Mouse (Mus musculus) spleen, adult 2 months (tissue): ENCODE measurements at regions not wholly inside any gene's neighbourhood (a gene's known extent, or its start where the extent isn't known, plus 50 kb on each side); places are given as distances from the start of the nearest gene placed in this dataset.

Experiments used
- CTCF ChIP-seq: fragments of 200-500 bp; IDR thresholded peaks from 2 replicates; pipeline ENCODE4 v1.5.1; 2011; ENCODE audit warnings: mild to moderate bottlenecking, inconsistent platforms; ENCODE audit not compliant: insufficient read depth, insufficient read length, insufficient replicate concordance; ENCODE audit errors: extremely low read depth
- POLR2A ChIP-seq: fragments of 200-500 bp; IDR thresholded peaks from 2 replicates; pipeline ENCODE4 v1.6.1; 2011; ENCODE audit warnings: low read depth, low read length, inconsistent platforms

DNA sequence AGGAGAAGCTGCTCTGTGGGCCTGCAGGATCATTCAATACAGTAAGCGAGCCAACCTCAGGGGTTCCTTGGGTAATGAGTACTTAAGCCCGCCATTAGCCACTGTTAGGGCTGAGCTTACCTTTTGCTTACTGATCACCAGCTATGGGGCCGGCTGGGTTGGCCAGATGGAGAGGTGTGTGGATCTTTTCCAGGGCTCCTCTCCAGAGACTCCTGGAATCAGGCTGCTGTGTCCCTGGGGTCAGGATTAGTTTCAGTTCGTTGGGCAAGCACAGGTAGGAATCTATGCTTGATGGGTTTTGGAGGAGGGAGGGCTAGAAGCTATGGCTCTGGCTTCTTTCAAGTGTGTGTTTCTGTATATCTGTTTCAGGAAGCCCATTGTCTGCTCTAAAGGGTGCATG lies 175.7 kb upstream of the Gjb5 start:
- TF ChIP-seq POLR2A (no peak), CTCF (no peak)
